Mouse (Mus musculus): ENCODE results near the gene Eml4. TPM values are rescaled to one million over a fixed set of nuclear protein-coding genes. Genes with fewer than 3 reads are reported as not detected.

Gene Eml4
- total and polyA plus RNA-seq, 3 experiments = 25.6 to 42.4 TPM; not detected in 1

DNA sequence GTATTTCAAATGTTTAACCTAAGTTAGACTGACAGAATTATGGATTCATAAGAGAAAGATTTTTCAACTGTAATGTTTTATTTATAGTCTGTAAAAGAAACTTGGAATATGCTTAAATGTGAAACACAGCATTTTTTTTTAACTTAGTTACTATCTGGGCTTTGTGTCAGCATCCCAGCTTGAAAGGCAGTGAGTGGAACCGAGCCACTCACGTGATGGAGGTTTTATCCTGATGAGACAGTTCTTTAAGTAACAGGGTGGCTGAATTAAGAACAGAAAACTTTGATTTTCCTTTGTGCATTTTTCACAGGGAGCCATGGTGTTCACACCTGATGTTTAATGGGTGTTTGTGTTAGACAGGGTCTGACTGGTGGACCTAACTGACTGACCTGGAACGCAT, 101.1 kb downstream of the Eml4 start:
- Histone ChIP-seq H3K9ac (ENCODE audit: control insufficient read depth, low read depth, low read length, poor library complexity, severe bottlenecking) (no peak overlapping the region), H3K36me3 (ENCODE audit: control insufficient read depth in 1 of 2, insufficient read depth in 2 of 2, low read length in 2 of 2) (peaks cover 0 to 9% of the 10 kb centered on the region in 2 experiments; a peak in 2 of 4 replicates), H3K4me3 (ENCODE audit: control insufficient read depth in 1 of 2, insufficient read depth in 1 of 2, low read depth in 2 of 2, low read length in 2 of 2) (no peak overlapping the region), H3K9me3 (replicated peaks; ENCODE audit: insufficient read depth, low read length) (no peaks in the 10 kb centered on the region), H3K27ac (ENCODE audit: control insufficient read depth, low read depth, low read length) (no peak overlapping the region), H3K27me3 (ENCODE audit: control insufficient read depth in 1 of 2, insufficient read depth in 2 of 2, low read length in 2 of 2) (no peaks in the 10 kb centered on the region; a peak in 1 of 4 replicates), H3K79me2 (ENCODE audit: control insufficient read depth, insufficient read depth, low read length, poor library complexity) (no peaks in the 10 kb centered on the region), H3K4me1 (ENCODE audit: control insufficient read depth in 1 of 2, insufficient read depth in 2 of 2, low read length in 2 of 2) (no peaks in the 10 kb centered on the region)
- TF ChIP-seq ZNF384 (IDR thresholded peaks at IDR 0.05; ENCODE audit: low read depth, low read length) = no peak
- TF ChIP-seq MYC (IDR thresholded peaks at IDR 0.05; ENCODE audit: low read depth, low read length) = no peak
- no peak for TF ChIP-seq BHLHE40 (IDR thresholded peaks at IDR 0.05; ENCODE audit: borderline replicate concordance, low read depth, low read length)
- TF ChIP-seq ETS1 (IDR thresholded peaks at IDR 0.05; ENCODE audit: low read depth, low read length) = no peak
- TF ChIP-seq MAZ (IDR thresholded peaks at IDR 0.05; ENCODE audit: low read depth, low read length) = no peak
- no peak for TF ChIP-seq CHD1 (IDR thresholded peaks at IDR 0.05; ENCODE audit: low read depth, low read length)
- no peak for TF ChIP-seq USF2 (IDR thresholded peaks at IDR 0.05; ENCODE audit: borderline replicate concordance in 1 of 2, insufficient read depth in 1 of 2, low read depth in 1 of 2, low read length in 2 of 2)
- TF ChIP-seq NELFE (IDR thresholded peaks at IDR 0.05; ENCODE audit: low read depth, low read length) = no peak
- no peak for TF ChIP-seq UBTF (IDR thresholded peaks at IDR 0.05; ENCODE audit: borderline replicate concordance, insufficient read depth, low read depth, low read length)
- TF ChIP-seq MYB (IDR thresholded peaks at IDR 0.05; ENCODE audit: low read depth, low read length) = no peak
- TF ChIP-seq ZC3H11A (IDR thresholded peaks at IDR 0.05; ENCODE audit: low read depth, low read length) = no peak
- TF ChIP-seq ZMIZ1 (IDR thresholded peaks at IDR 0.05; ENCODE audit: low read depth, low read length) = no peak
- no peak for TF ChIP-seq GATA1 (IDR thresholded peaks at IDR 0.05; ENCODE audit: low read depth, low read length)
- no peak for TF ChIP-seq POLR2AphosphoS5 (IDR thresholded peaks at IDR 0.05; ENCODE audit: borderline replicate concordance, low read depth, low read length)
- no peak for TF ChIP-seq CHD2 (IDR thresholded peaks at IDR 0.05; ENCODE audit: low read length)
- TF ChIP-seq EP300 (IDR thresholded peaks at IDR 0.05; ENCODE audit: low read depth in 1 of 2, low read length in 2 of 2) = no peak
- no peak for TF ChIP-seq GABPA (IDR thresholded peaks at IDR 0.05; ENCODE audit: low read depth, low read length)
- no peak for DNase-seq (ENCODE audit: low read depth, low spot score)

DNA sequence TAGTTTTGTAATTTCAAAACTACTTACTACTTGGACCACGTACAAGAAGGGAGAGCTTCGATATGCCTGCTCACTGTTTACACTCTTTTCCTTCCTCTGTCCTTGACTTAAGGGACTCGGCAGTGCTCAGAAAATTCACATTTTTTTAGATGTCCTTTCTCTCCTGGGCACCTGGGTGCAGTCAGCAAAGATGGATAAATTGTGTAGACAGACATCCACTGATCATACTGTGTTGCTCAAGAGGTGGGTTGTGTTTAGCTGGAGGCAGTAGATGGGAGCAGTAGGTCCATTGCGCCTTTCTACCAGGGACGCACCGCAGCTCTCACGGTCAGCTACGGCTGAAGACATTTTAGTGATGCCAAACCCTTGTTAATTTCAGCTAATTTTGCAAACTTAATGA, 101.7 kb downstream of the Eml4 start:
- H3K27ac ChIP-seq (ENCODE audit: control insufficient read depth, low read depth, low read length) = no peak overlapping the region
- no peaks in the 10 kb centered on the region for H3K9me3 ChIP-seq (replicated peaks; ENCODE audit: insufficient read depth, low read length)
- no peak for DNase-seq (ENCODE audit: low read depth, low spot score)
- no peaks in the 10 kb centered on the region for H3K79me2 ChIP-seq (ENCODE audit: control insufficient read depth, insufficient read depth, low read length, poor library complexity)
- no peaks in the 10 kb centered on the region for H3K4me1 ChIP-seq (ENCODE audit: control insufficient read depth in 1 of 2, insufficient read depth in 2 of 2, low read length in 2 of 2)
- TF ChIP-seq ZMIZ1 (IDR thresholded peaks at IDR 0.05; ENCODE audit: low read depth, low read length) = no peak
- peaks cover 0 to 9% of the 10 kb centered on the region in 2 experiments; a peak in 2 of 4 replicates for H3K36me3 ChIP-seq (ENCODE audit: control insufficient read depth in 1 of 2, insufficient read depth in 2 of 2, low read length in 2 of 2)
- H3K9ac ChIP-seq (ENCODE audit: control insufficient read depth, low read depth, low read length, poor library complexity, severe bottlenecking) = no peak overlapping the region
- no peaks in the 10 kb centered on the region; a peak in 1 of 4 replicates for H3K27me3 ChIP-seq (ENCODE audit: control insufficient read depth in 1 of 2, insufficient read depth in 2 of 2, low read length in 2 of 2)
- H3K4me3 ChIP-seq (ENCODE audit: control insufficient read depth in 1 of 2, insufficient read depth in 1 of 2, low read depth in 2 of 2, low read length in 2 of 2) = no peak overlapping the region
